Mouse (Mus musculus): Measurements from ENCODE around the gene Nlgn1. TPM values are rescaled to one million over a fixed set of nuclear protein-coding genes. Genes with fewer than 3 reads are reported as not detected.

The Nlgn1 gene
- polyA plus RNA-seq, 1 experiment: 0.12 TPM

DNA sequence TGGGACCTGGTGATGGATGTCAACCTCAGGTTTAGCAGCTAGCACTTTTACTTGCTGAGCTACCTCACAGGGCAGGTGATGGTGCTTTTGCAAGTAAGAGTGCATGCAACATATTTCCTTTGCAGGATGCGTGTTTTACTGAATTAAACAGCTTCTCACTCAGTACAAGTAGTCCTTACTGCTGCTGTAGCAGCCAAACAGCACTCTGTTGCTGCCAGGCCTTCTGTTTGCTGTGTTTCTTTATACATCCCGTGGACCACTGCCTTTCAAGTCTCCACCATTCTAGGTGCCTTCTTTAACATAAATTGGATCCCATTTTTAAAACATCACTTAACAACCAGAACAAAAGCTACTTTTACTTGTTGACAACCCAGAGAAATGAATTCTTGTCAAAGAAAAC, 502.0 kb downstream of the Nlgn1 start:
- Histone ChIP-seq H3K4me1 (ENCODE audit: control insufficient read depth, insufficient read depth, low read length) (no peaks in the 10 kb centered on the region), H3K27ac (ENCODE audit: control insufficient read depth, insufficient read depth, low read depth, low read length) (no peak overlapping the region), H3K4me3 (ENCODE audit: control insufficient read depth, low read depth, low read length) (no peak overlapping the region), H3K36me3 (ENCODE audit: control insufficient read depth, insufficient read depth, low read length) (no peaks in the 10 kb centered on the region), H3K27me3 (ENCODE audit: control insufficient read depth, insufficient read depth, low read length) (no peaks in the 10 kb centered on the region)
- TF ChIP-seq POLR2A (IDR thresholded peaks at IDR 0.05; ENCODE audit: control insufficient read depth, low read depth, low read length): no peak

DNA sequence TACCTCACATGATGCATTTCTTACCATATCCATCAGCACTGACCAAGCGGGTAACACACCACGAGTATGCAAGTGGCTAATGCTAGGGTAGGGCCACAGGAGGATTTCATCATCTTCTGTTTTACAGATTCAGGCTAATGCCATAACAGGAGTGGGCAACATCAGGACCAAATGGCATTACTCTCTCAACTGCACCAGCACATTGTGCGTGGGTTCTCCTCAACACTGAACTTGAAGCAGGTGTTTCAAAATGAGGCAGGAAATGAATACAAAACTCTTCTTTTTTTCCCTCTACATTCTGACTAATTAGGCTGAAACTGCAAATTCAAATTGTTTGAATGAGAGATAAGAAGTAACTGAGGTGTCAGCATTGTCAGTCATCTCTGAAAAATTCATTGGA, 518.9 kb downstream of the Nlgn1 start:
- no peaks in the 10 kb centered on the region for H3K4me1 ChIP-seq (ENCODE audit: control insufficient read depth, insufficient read depth, low read length)
- H3K36me3 ChIP-seq (ENCODE audit: control insufficient read depth, insufficient read depth, low read length): no peaks in the 10 kb centered on the region
- no peaks in the 10 kb centered on the region for H3K27me3 ChIP-seq (ENCODE audit: control insufficient read depth, insufficient read depth, low read length)
- TF ChIP-seq CTCF (IDR thresholded peaks at IDR 0.05; ENCODE audit: control insufficient read depth, insufficient read depth, insufficient replicate concordance, low read depth, low read length) (no peak), POLR2A (IDR thresholded peaks at IDR 0.05; ENCODE audit: control insufficient read depth, low read depth, low read length) (no peak)
- H3K4me3 ChIP-seq (ENCODE audit: control insufficient read depth, low read depth, low read length): no peak overlapping the region
- H3K27ac ChIP-seq (ENCODE audit: control insufficient read depth, insufficient read depth, low read depth, low read length): no peak overlapping the region

- no peaks in the 10 kb centered on the region for H3K36me3 ChIP-seq (ENCODE audit: control insufficient read depth, insufficient read depth, low read length)
- H3K27me3 ChIP-seq (ENCODE audit: control insufficient read depth, insufficient read depth, low read length): no peaks in the 10 kb centered on the region
- peak overlapping the region; percentile 57; the same call in 1 of the 2 replicates for H3K27ac ChIP-seq (ENCODE audit: control insufficient read depth, insufficient read depth, low read depth, low read length)
- TF ChIP-seq POLR2A (IDR thresholded peaks at IDR 0.05; ENCODE audit: control insufficient read depth, low read depth, low read length) (no peak; the same call in 1 of the 2 replicates), CTCF (IDR thresholded peaks at IDR 0.05; ENCODE audit: control insufficient read depth, insufficient read depth, insufficient replicate concordance, low read depth, low read length) (no peak)
- H3K4me3 ChIP-seq (ENCODE audit: control insufficient read depth, low read depth, low read length): no peak overlapping the region
- H3K4me1 ChIP-seq (ENCODE audit: control insufficient read depth, insufficient read depth, low read length): no peaks in the 10 kb centered on the region; the same call in 1 of the 2 replicates
These were observed 524.7 kb downstream of the Nlgn1 start for GRCm38 (mm10) chr3:25807559-25807958.

GRCm38 (mm10) chr3:25781651-25782050, 550.6 kb downstream of the Nlgn1 start:
- TF ChIP-seq CTCF (IDR thresholded peaks at IDR 0.05; ENCODE audit: control insufficient read depth, insufficient read depth, insufficient replicate concordance, low read depth, low read length): no peak
- TF ChIP-seq POLR2A (IDR thresholded peaks at IDR 0.05; ENCODE audit: control insufficient read depth, low read depth, low read length): no peak
- Histone ChIP-seq H3K4me1 (ENCODE audit: control insufficient read depth, insufficient read depth, low read length) (no peaks in the 10 kb centered on the region), H3K4me3 (ENCODE audit: control insufficient read depth, low read depth, low read length) (no peak overlapping the region), H3K27me3 (ENCODE audit: control insufficient read depth, insufficient read depth, low read length) (no peaks in the 10 kb centered on the region), H3K27ac (ENCODE audit: control insufficient read depth, insufficient read depth, low read depth, low read length) (no peak overlapping the region), H3K36me3 (ENCODE audit: control insufficient read depth, insufficient read depth, low read length) (no peaks in the 10 kb centered on the region)

DNA sequence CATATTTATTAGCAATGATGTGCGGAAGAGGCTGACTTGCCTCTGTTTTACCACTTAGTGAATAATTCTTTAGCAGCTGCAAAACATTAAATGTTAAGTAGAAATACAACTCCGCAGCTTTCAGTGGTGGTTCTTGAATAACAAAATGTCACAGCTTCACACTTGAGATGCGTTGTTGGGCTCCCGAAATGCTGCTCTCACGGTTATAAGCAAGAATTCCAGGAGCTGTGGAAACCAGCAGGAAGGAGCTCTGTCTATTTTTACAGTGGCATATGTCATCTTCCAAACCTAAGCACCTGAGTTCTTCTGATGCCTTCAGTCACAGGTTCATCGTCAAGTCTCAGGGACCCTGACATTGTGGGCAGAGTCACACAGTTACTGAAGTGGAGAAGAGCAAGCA, 556.8 kb downstream of the Nlgn1 start:
- no peak for TF ChIP-seq POLR2A (IDR thresholded peaks at IDR 0.05; ENCODE audit: control insufficient read depth, low read depth, low read length)
- TF ChIP-seq CTCF (IDR thresholded peaks at IDR 0.05; ENCODE audit: control insufficient read depth, insufficient read depth, insufficient replicate concordance, low read depth, low read length): no peak
- Histone ChIP-seq H3K36me3 (ENCODE audit: control insufficient read depth, insufficient read depth, low read length) (no peaks in the 10 kb centered on the region), H3K4me3 (ENCODE audit: control insufficient read depth, low read depth, low read length) (no peak overlapping the region), H3K27ac (ENCODE audit: control insufficient read depth, insufficient read depth, low read depth, low read length) (no peak overlapping the region), H3K27me3 (ENCODE audit: control insufficient read depth, insufficient read depth, low read length) (no peaks in the 10 kb centered on the region), H3K4me1 (ENCODE audit: control insufficient read depth, insufficient read depth, low read length) (no peaks in the 10 kb centered on the region)

GRCm38 (mm10) chr3:25773908-25774307, 558.4 kb downstream of the Nlgn1 start:
- Histone ChIP-seq H3K4me1 (ENCODE audit: control insufficient read depth, insufficient read depth, low read length) (no peaks in the 10 kb centered on the region), H3K4me3 (ENCODE audit: control insufficient read depth, low read depth, low read length) (no peak overlapping the region), H3K27ac (ENCODE audit: control insufficient read depth, insufficient read depth, low read depth, low read length) (no peak overlapping the region), H3K27me3 (ENCODE audit: control insufficient read depth, insufficient read depth, low read length) (no peaks in the 10 kb centered on the region), H3K36me3 (ENCODE audit: control insufficient read depth, insufficient read depth, low read length) (no peaks in the 10 kb centered on the region)
- TF ChIP-seq CTCF (IDR thresholded peaks at IDR 0.05; ENCODE audit: control insufficient read depth, insufficient read depth, insufficient replicate concordance, low read depth, low read length) (no peak), POLR2A (IDR thresholded peaks at IDR 0.05; ENCODE audit: control insufficient read depth, low read depth, low read length) (no peak)

DNA sequence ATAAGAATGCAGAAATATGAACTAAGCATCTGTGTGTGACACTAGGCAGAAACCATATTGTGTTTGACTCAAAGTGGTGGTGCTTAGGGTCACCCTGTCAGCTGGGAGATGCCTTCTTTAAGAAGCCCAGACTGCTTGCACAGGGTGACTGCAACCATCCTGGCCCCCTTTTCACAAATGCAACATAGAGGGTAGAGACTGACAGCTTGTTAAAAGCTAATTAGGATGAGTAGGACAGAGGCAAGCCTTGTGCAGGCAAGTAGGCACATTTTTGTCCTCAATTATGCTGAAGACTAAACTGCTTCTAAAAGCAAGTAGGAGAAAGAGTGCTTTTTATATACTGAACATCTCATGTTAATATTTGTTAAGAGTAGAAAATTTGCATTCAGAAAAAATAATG, 558.8 kb downstream of the Nlgn1 start:
- no peak overlapping the region for H3K4me3 ChIP-seq (ENCODE audit: control insufficient read depth, low read depth, low read length)
- H3K27ac ChIP-seq (ENCODE audit: control insufficient read depth, insufficient read depth, low read depth, low read length): no peak overlapping the region
- TF ChIP-seq CTCF (IDR thresholded peaks at IDR 0.05; ENCODE audit: control insufficient read depth, insufficient read depth, insufficient replicate concordance, low read depth, low read length): no peak
- no peaks in the 10 kb centered on the region for H3K36me3 ChIP-seq (ENCODE audit: control insufficient read depth, insufficient read depth, low read length)
- no peaks in the 10 kb centered on the region for H3K4me1 ChIP-seq (ENCODE audit: control insufficient read depth, insufficient read depth, low read length)
- H3K27me3 ChIP-seq (ENCODE audit: control insufficient read depth, insufficient read depth, low read length): no peaks in the 10 kb centered on the region

GRCm38 (mm10) chr3:25763689-25764088, 568.6 kb downstream of the Nlgn1 start:
- H3K4me1 ChIP-seq (ENCODE audit: control insufficient read depth, insufficient read depth, low read length): no peaks in the 10 kb centered on the region
- no peaks in the 10 kb centered on the region for H3K36me3 ChIP-seq (ENCODE audit: control insufficient read depth, insufficient read depth, low read length)
- H3K27ac ChIP-seq (ENCODE audit: control insufficient read depth, insufficient read depth, low read depth, low read length): no peak overlapping the region
- no peak overlapping the region for H3K4me3 ChIP-seq (ENCODE audit: control insufficient read depth, low read depth, low read length)
- H3K27me3 ChIP-seq (ENCODE audit: control insufficient read depth, insufficient read depth, low read length): no peaks in the 10 kb centered on the region
- TF ChIP-seq CTCF (IDR thresholded peaks at IDR 0.05; ENCODE audit: control insufficient read depth, insufficient read depth, insufficient replicate concordance, low read depth, low read length): no peak
- no peak for TF ChIP-seq POLR2A (IDR thresholded peaks at IDR 0.05; ENCODE audit: control insufficient read depth, low read depth, low read length)
